ENCODE assay signal across 8 mouse cellular contexts in genomic region chr7:112316239-112316638, GRCm38 (mm10).
DNase-seq lines count a peak whose midpoint lies in the region; ATAC-seq lines count a peak whose summit lies in the region.

No protein-coding gene starts in this region.

- no peak for DNase-seq in lung, postnatal 25 days (ENCODE audit: low spot score)
- DNase-seq in cerebellum, postnatal 36 days: peak; percentile 51 to 54
- DNase-seq in spleen, adult 12 weeks (ENCODE audit: low spot score): no peak

- H3K27me3 ChIP-seq in lung, embryonic 15.5 days: no peaks in the 10 kb centered on the region
- H3K27me3 ChIP-seq in heart, embryonic 16.5 days (ENCODE audit: control insufficient read depth, insufficient read depth, low read length): no peaks in the 10 kb centered on the region
- H3K27me3 ChIP-seq in neural tube, embryonic 15.5 days (replicated peaks): no peaks in the 10 kb centered on the region
- H3K27me3 ChIP-seq in kidney, embryonic 14.5 days (ENCODE audit: control insufficient read depth, insufficient read depth, low read length): no peaks in the 10 kb centered on the region

- H3K36me3 ChIP-seq in lung, embryonic 15.5 days: peaks cover 15% of the 10 kb centered on the region; the same call in 1 of the 2 replicates
- peaks cover 61% of the 10 kb centered on the region for H3K36me3 ChIP-seq in heart, embryonic 16.5 days (ENCODE audit: control insufficient read depth, insufficient read depth)
- no peaks in the 10 kb centered on the region for H3K36me3 ChIP-seq in neural tube, embryonic 15.5 days
- H3K36me3 ChIP-seq in kidney, embryonic 14.5 days (ENCODE audit: control insufficient read depth, insufficient read depth, low read length): no peaks in the 10 kb centered on the region; the same call in 1 of the 2 replicates

- no peak overlapping the region for H3K4me3 ChIP-seq in lung, embryonic 15.5 days
- no peak overlapping the region for H3K4me3 ChIP-seq in heart, embryonic 16.5 days (ENCODE audit: low read length)
- no peak overlapping the region for H3K4me3 ChIP-seq in neural tube, embryonic 15.5 days (replicated peaks)
- H3K4me3 ChIP-seq in kidney, embryonic 14.5 days (ENCODE audit: low read length): no peak overlapping the region

- H3K4me1 ChIP-seq in lung, embryonic 15.5 days: peaks cover 9% of the 10 kb centered on the region; the same call in 1 of the 2 replicates
- H3K4me1 ChIP-seq in heart, embryonic 16.5 days (ENCODE audit: control insufficient read depth, insufficient read depth, low read length): peaks cover 47% of the 10 kb centered on the region
- peaks cover 30% of the 10 kb centered on the region for H3K4me1 ChIP-seq in neural tube, embryonic 15.5 days
- no peaks in the 10 kb centered on the region for H3K4me1 ChIP-seq in kidney, embryonic 14.5 days (ENCODE audit: control insufficient read depth, insufficient read depth, low read length)

- ATAC-seq in lung, embryonic 15.5 days (ENCODE audit: borderline replicate concordance, extremely low read depth, low FRiP score, low TSS enrichment): peak; percentile 43; the same call in 1 of the 2 replicates
- peak; percentile 47 for ATAC-seq in heart, embryonic 16.5 days (replicated peaks; ENCODE audit: extremely low read depth, insufficient read depth, low FRiP score)
- ATAC-seq in megakaryocyte, adult 5-6 weeks (ENCODE audit: poor library complexity, severe bottlenecking): peak; percentile 43; the same call in 1 of the 2 replicates
- ATAC-seq in neural tube, embryonic 15.5 days (ENCODE audit: low FRiP score): no peak
- no peak for ATAC-seq in kidney, embryonic 14.5 days (ENCODE audit: low FRiP score, low TSS enrichment)

- H3K4me2 ChIP-seq in lung, embryonic 15.5 days: no peak overlapping the region
- no peak overlapping the region for H3K4me2 ChIP-seq in heart, embryonic 16.5 days (ENCODE audit: low read depth, low read length)
- no peak overlapping the region for H3K4me2 ChIP-seq in neural tube, embryonic 15.5 days
- H3K4me2 ChIP-seq in kidney, embryonic 14.5 days (replicated peaks; ENCODE audit: low read depth, low read length): no peak overlapping the region

- H3K9ac ChIP-seq in lung, embryonic 15.5 days: no peak overlapping the region
- peak overlapping the region; percentile 42 for H3K9ac ChIP-seq in heart, embryonic 16.5 days (ENCODE audit: low read length)
- no peak overlapping the region for H3K9ac ChIP-seq in neural tube, embryonic 15.5 days (replicated peaks)
- H3K9ac ChIP-seq in kidney, embryonic 14.5 days (ENCODE audit: low read depth, low read length): no peak overlapping the region

- peak overlapping the region; percentile 3; the same call in 1 of the 2 replicates for H3K27ac ChIP-seq in lung, embryonic 15.5 days
- H3K27ac ChIP-seq in heart, embryonic 16.5 days (ENCODE audit: low read length): peak overlapping the region; percentile 93
- no peak overlapping the region for H3K27ac ChIP-seq in neural tube, embryonic 15.5 days (replicated peaks)
- no peak overlapping the region for H3K27ac ChIP-seq in kidney, embryonic 14.5 days (ENCODE audit: low read depth, low read length)

- WGBS in lung, embryonic 15.5 days: 80% methylated on average over 1 of the region's 1 CpGs
- 46% methylated on average over 1 of the region's 1 CpGs for WGBS in heart, embryonic 16.5 days
- WGBS in neural tube, embryonic 15.5 days: 65% methylated on average over 1 of the region's 1 CpGs
- whole genome bisulfite sequencing in kidney, embryonic 14.5 days: 84% methylated on average over 1 of the region's 1 CpGs

- no peaks in the 10 kb centered on the region for H3K9me3 ChIP-seq in lung, embryonic 15.5 days
- H3K9me3 ChIP-seq in heart, embryonic 16.5 days (replicated peaks; ENCODE audit: control insufficient read depth, low read length): no peaks in the 10 kb centered on the region
- no peaks in the 10 kb centered on the region for H3K9me3 ChIP-seq in neural tube, embryonic 15.5 days (replicated peaks)
- H3K9me3 ChIP-seq in kidney, embryonic 14.5 days (ENCODE audit: control insufficient read depth, low read length): no peaks in the 10 kb centered on the region

Comparison
In these comparisons a context has a peak if more than half of its experiments do, and no peak if none do; other contexts are left out.
1. ATAC-seq: peak in lung, embryonic 15.5 days (single experiment), heart, embryonic 16.5 days (single experiment) and megakaryocyte, adult 5-6 weeks (single experiment); none in neural tube, embryonic 15.5 days (single experiment) and kidney, embryonic 14.5 days (single experiment).
2. H3K27ac ChIP-seq: peak in lung, embryonic 15.5 days (single experiment) and heart, embryonic 16.5 days (single experiment); none in neural tube, embryonic 15.5 days (single experiment) and kidney, embryonic 14.5 days (single experiment).
3. DNase-seq: peak in cerebellum, postnatal 36 days (2 of 2); none in lung, postnatal 25 days (single experiment) and spleen, adult 12 weeks (single experiment).